Mouse (Mus musculus) heart, embryonic 11.5 days (tissue): Measurements from ENCODE around the gene Ints6l. TPM values are rescaled to one million over a fixed set of nuclear protein-coding genes. Genes with fewer than 3 reads are reported as not detected.

Source experiments
- polyA plus RNA-seq: library from polyadenylated mRNA; unstranded; fragments of >200 nt; fragmentation: Nextera tagmentation; extraction: Ambion mirVana; gene quantifications from 2 replicates; pipeline ENCODE4 v1.2.1, GENCODE M21; 2014

Ints6l gene
- polyA plus RNA-seq, 1 experiment from 2014 or later = 21.2 TPM

Other genes with a start within 250 kb of the Ints6l start
- gene Gm773, start 242.0 kb upstream of the Ints6l start, polyA plus RNA-seq = not detected in 2 replicates
- 8.0 and 9.7 TPM in 2 replicates for gene Zfp449, start 108.5 kb upstream of the Ints6l start, polyA plus RNA-seq
- 2.0 and 3.2 TPM in 2 replicates for gene Smim10l2a, start 80.3 kb upstream of the Ints6l start, polyA plus RNA-seq
- 1.5 and 1.9 TPM in 2 replicates for gene Gm2174, start 6.9 kb upstream of the Ints6l start, polyA plus RNA-seq
- not detected in 2 replicates for gene Gm10477, start 69.9 kb downstream of the Ints6l start, polyA plus RNA-seq
- gene Gm648, start 94.7 kb downstream of the Ints6l start, polyA plus RNA-seq = not detected in 2 replicates
- gene Mmgt1, start 143.2 kb downstream of the Ints6l start, polyA plus RNA-seq = 27.8 and 28.1 TPM in 2 replicates
- gene Slc9a6, start 154.9 kb downstream of the Ints6l start, polyA plus RNA-seq = 4.4 and 4.7 TPM in 2 replicates